Mouse (Mus musculus) urinary bladder, adult 2 months (tissue): ENCODE data around the gene Farp2. TPM values are rescaled to one million over a fixed set of nuclear protein-coding genes. Genes with fewer than 3 reads are reported as not detected.

Source experiments
- DNase-seq: peaks from one replicate; pipeline ENCODE4 v3.0.0; 2022; ENCODE audit warnings: low spot score
- polyA plus RNA-seq: library from polyadenylated mRNA; depleted of rRNA; stranded (reverse); fragments of >200 nt; gene quantifications from 2 replicates; pipeline ENCODE4 v1.2.3, GENCODE M21; 2012

Gene Farp2
- polyA plus RNA-seq, 1 experiment, result 4.9 TPM

DNA sequence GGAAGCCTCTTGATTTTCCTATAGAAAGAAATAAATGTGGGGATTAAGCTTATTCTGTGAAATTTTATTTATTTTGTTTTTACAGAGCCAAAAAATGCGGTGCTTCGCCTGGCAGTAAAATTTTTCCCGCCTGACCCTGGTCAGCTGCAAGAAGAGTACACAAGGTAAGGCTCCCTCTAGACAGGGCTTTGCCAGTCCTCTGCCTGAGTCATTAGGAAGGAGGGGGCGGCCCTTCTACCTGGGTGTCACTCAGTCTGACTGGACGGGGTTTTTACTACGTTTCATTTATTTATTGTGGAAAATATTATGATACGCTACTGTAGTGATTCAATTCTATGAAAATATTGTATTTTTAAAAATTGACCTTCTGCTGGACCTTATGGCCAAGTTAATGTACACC lies 51.3 kb downstream of the Farp2 start:
- DNase-seq, result no peak

DNA sequence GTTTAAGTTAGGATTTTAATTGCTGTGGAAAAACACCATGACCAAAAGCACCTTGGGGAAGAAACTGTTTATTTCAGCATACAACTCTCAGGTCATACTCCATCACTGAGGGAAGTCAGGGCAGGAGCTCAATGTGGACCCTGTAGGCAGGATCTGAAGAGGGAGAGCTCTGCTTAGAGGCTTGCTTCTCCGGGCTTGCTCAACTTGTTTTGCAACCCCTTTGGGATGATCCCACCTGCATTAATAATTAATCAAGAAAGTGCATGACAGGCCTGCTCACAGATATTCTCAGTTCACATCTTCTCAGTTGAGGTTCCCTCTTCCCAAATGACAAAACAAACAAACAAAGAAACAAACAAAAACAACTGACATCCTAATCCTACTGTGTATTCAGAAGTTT lies 51.8 kb downstream of the Farp2 start:
- no peak for DNase-seq

DNA sequence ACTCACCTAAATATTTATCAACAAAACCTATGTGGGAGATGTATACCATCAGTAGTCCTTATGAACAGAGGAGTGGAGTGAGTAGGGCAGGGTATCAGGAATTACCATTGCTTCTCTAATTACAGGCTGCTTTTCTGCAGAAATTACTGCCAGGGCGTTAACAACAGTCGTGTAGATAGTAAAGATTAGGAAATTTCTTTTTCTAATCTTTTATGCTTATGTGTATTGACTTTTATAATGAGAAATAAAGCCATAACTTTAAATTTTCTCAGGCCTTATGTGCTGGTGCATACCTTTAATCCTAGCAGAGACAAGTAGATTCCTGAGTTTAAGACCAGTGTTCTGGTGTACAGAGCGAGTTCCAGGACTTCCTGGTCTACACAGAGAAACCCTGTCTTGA lies 52.9 kb downstream of the Farp2 start:
- no peak for DNase-seq

DNA sequence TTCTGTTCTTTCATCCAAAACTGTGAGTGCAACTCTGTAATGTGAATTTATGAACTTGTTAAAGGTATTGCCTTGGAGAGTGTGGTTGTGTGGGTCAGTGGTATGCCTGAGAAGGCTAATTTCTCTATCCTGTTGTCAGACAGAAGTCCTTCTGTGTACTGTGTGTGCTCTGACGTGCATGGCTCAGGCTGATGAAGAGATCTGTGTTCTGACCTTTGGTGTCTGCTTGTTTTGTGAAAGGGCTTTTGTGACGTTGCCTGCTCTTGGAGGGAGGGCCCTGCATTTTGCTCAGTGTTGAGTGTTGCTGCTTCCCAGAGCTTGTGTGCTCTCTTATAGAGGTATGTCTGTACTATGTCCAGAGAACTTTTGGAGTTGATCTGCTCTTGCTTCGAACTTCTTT lies 55.1 kb downstream of the Farp2 start:
- no peak for DNase-seq

DNA sequence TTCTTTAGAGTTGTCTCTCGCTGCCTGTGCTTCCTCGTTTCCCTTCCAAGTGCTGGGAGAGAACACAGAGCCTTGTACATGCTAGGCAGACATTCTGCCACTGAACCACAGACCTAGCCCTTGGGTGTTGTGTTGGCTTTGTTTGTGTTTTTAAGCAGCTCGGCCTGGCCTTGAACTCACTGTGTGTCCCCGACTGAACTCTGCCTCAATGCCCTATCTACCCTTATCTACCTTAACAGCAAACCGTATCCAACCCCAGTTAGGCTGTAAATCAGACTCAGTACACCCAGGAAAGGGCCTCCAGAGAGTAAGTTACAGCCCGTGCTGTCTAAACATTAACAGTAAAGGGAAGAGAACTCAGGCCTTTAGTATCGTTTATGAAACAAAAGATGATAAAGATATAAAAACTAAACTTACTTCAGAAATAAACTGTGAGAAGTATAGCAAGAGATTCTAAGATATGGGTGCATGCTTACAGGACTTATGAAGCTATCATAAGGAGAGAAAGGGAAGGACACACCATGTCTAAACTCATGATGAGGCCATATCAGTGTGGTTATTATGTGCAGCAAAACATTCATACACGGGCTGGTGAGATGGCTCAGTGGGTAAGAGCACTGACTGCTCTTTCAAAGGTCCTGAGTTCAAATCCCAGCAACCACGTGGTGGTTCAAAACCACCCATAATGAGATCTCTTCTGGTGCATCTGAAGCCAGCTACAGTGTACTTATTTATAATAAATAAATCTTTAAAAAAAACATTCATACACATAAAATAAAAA lies 56.0 kb downstream of the Farp2 start:
- no peak for DNase-seq

DNA sequence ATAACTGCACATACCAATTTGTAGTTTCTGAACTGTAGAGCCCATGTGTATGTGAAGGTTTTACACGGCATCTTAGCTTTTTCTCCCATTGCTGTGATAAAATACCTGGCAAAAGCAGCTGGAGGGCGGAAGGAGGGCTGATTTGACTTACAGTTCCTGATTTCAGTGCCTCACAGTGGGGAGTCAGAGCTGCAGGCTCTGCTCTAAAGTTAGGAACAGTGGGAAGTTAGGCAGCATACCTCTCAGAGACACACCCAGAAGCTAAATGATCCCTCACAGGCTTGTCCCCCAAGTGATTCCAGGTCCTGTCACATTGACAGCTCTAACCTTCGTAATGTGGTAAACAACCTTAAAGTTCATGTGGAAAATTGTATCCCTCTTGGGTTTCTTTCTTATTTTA lies 65.2 kb downstream of the Farp2 start:
- no peak for DNase-seq

- no peak for DNase-seq
These were observed 66.0 kb downstream of the Farp2 start for GRCm38 (mm10) chr1:93577861-93578260.

GRCm38 (mm10) chr1:93581545-93581944 lies 69.7 kb downstream of the Farp2 start:
- no peak for DNase-seq

- DNase-seq, result no peak
These were observed 76.5 kb downstream of the Farp2 start for GRCm38 (mm10) chr1:93588346-93588745.

DNA sequence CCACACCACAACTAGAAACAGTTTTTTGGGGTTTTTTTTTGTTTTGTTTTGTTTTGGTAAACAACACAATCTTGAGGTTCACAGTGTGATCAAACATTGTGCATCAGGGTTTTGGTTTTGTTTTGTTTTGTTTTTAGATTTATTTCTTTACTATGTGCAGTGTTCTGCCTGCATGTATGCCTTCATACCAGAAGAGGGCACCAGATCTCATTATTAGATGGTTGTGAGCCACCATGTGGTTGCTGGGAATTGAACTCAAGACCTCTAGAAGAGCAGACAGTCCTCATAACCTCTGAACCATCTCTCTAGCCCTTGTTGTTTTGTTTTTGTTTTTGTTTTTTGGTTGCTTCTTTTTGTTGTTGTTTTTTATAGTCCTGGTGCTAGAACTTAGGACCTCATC lies 82.1 kb downstream of the Farp2 start:
- no peak for DNase-seq

- no peak for DNase-seq
These were observed 84.0 kb downstream of the Farp2 start for GRCm38 (mm10) chr1:93595916-93596315.

GRCm38 (mm10) chr1:93602911-93603310 lies 91.0 kb downstream of the Farp2 start:
- DNase-seq, result no peak

GRCm38 (mm10) chr1:93603921-93604320 lies 92.0 kb downstream of the Farp2 start:
- DNase-seq, result no peak

DNA sequence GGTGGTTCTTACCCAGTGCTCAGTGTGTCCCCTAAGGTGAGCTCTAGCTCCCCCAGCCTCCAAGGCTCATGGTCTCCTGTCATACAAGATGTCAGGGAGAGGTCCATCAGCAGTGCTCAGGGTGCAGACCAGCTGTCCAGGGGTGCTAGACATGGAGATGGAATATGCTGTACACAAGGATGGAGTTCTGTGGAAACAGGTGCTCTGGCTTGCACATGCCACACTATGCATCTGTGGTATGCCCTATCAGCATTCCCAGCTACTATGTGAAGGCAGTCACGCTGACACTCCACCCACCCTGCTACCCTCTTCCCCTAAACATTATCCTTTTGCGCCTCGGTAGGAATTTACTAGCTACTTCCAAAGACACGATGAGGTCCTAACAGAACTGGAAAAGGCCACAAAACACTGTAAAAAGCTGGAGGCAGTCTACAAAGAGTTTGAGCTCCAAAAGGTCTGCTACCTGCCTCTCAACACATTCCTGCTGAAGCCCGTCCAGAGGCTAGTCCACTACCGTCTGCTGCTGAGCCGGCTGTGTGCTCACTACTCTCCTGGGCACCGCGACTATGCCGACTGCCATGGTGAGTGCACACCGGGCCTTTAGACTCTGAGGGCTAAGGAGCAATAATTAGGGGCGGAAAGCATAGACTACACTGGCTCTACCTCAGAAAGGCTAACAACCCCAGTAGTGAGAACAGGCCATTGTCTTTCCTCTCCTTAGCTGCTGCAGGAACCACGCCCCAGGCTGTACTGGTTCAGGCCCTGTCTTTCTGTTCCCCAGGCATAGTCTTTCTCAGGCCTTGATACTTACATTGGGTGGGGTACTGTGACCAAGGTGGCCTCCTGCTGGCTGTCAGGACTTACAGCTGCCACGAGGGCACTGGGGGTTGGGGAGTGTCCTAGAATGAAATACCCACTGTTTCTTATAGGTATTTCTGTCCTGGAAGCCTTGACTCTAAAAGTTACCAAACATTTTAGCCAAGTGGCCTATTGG lies 95.5 kb downstream of the Farp2 start:
- DNase-seq, result no peak

DNA sequence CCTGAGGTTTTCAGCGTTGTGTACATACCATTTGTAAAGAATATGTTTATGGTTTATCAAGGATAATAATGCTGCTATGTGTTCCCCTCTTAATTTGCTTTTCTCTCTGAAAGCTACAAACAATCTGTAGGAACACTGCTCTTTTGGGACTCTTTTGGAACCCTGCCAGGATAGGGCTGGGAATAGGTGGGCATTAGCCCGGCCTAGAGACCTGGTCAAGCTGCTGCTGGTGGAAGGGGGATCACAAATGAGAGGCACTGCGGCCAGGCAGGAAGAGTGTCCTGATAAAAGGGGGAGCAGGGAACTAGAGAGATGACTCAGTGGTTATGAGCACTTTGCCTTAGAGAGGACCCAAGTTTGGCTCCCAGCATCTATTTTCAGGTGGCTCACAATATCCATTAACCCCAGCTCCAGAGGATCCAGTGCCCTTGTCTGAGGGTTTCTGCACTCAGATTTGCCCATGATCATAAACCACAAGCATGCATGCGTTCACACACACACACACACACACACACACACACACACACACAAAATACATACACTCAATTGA lies 96.9 kb downstream of the Farp2 start:
- no peak for DNase-seq

DNA sequence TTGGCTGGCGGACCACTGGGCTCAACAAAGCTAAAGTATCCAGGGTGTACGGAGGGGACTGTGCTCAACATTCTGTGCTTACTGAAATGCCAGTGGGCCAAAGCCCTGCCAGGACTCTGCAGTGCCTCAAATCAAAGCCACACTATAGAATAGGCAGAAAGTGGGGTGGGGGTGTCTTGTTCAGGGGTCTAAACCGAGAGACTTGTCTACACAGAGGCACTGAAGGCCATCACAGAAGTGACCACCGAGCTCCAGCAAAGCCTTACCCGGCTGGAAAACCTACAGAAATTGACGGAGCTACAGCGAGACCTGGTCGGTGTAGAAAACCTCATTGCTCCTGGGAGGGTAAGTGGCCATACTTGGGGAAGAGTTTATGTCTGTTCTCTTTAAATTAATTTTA lies 97.9 kb downstream of the Farp2 start:
- DNase-seq, result no peak

DNA sequence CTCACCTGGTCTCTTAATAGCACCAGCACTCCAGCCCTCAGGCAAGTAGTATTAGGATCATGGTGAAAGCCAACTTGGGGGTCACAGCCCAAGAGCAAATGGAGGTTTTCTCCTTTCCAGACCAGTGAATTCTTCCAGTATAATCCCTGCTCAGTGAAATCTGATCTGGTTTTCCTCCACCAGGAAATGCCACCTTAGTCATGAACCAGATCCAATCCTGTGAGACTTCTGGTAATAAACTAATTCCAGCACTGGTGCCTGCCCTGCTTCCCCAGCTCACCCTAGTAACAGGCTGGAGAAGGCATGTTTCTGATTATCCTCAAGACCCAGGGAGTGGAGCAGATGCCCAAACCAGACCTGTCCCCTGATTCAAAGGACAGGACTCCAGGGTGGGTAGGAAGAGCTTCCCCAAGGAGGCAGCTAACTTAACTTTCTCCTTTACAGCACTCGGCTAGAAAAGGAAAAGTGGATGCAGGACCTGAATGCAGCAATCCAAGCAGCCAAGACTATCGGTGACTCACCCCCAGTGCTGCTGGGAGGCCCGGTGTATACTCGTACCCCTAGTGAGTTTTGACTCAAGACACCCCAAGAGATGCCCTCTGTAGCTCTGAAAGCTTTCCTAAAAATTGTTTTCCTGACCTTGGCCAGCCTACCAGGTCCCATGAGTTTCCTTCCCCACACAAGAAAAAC lies 106.3 kb downstream of the Farp2 start:
- DNase-seq, result no peak

- DNase-seq, result no peak
These were observed 107.1 kb downstream of the Farp2 start for GRCm38 (mm10) chr1:93618948-93619347.

DNA sequence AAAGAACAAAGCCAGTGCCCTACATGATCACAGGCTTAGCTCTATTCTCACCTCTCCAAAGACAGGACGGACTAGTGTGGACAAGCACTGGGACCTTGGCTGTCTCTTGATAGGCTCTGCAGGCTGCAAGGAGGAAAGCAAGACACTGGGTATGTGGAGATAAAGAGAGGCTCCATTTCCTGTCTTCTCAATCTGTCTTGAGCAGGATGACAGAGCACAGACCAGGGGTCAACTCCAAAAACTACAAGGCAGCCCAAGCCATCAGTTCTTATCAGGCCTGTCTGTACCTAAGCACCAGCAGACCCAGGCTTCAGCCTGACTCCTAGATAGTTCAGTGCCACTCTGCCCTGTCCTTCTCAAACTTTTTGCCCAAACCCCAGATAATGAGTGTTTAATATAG lies 112.6 kb downstream of the Farp2 start:
- no peak for DNase-seq

DNA sequence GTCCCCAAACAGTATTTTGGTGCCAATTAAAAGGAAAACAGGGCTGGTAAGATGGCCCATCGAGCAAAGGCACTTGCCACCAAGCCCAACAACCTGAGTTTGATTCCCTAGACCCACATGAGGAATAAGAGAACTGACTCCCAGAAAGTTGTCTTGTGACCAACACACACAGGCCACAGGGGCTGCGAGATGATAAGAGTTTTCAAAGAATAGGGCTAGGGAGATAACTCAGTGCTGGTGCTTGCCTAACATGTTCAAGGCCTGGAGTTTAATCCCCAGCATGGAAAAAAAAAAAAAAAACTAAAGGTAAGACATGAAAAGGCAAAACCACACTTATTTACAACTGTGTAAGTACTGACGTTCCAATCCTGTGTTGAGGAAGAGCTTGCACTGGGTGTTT lies 118.9 kb downstream of the Farp2 start:
- DNase-seq, result no peak

DNA sequence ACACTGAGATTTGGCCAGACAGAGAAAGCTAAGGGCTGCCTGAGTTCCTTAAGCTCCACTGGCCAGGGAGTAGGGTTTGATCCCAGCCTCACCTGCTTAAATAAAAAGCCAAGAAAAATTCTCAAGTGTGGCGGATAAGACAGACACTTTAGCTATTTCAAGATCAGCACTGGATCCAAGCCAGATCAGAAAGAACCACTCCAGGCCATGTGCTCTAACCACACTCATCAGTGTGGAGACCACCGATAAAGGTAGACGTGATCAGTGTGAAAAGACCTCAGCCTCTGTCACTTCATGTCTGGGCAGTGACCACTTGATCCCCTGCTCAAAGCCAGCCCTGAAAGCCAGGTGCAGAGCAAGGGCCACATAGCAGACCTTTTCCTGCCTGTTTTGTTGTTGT lies 120.8 kb downstream of the Farp2 start:
- DNase-seq, result no peak

DNA sequence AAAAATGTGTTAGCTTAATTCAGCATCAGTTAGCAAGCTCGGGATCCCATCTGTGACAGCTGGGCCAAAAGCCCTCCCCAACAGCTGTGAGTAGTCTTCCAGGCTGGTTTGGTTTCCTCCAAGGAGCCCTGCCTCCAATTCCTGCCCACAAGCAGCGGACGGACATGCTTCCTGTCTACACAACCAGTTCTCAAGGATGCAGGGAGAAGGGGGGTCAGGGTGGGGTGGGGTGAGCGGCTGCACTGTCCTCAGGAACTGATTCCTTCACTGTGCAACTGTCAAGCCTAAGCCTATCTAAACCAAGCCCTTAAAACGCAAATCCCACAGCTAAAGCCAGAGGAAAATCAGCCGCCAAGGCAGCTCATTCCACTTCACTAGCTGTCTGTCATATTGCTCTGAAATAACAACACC lies 122.6 kb downstream of the Farp2 start:
- no peak for DNase-seq
